Mouse (Mus musculus) MEL (cell line): ENCODE data around the gene Rab5b. TPM values are rescaled to one million over a fixed set of nuclear protein-coding genes. Genes with fewer than 3 reads are reported as not detected.
A peak's percentile ranks its signal among the peaks of the same experiment; 100 is the strongest.

Experiments used
- DNase-seq: peaks from one replicate; pipeline ENCODE4 v3.0.0; 2011; ENCODE audit warnings: low read depth, low spot score
- H3K27ac ChIP-seq: 2 replicates; pipeline ENCODE4 v1.5.1; 2012; ENCODE audit warnings: low read depth, mild to moderate bottlenecking, control low read depth, low read length, moderate library complexity; ENCODE audit not compliant: control insufficient read depth
- H3K27me3 ChIP-seq, 2 experiments: fragments of 150-350 bp in 1 of 2; sonication (generic) in 1 of 2; 2 replicates each; pipeline ENCODE4 v1.6.1; 2012; ENCODE audit warnings: low read length in 2 of 2, mild to moderate bottlenecking in 2 of 2, improper control_type of control experiment in 1 of 2, moderate library complexity in 1 of 2; ENCODE audit not compliant: insufficient read depth in 2 of 2, control insufficient read depth in 1 of 2
- H3K36me3 ChIP-seq, 2 experiments: 2 replicates each; pipeline ENCODE4 v1.6.1; 2012 to 2014; ENCODE audit warnings: low read length in 2 of 2, improper control_type of control experiment in 1 of 2, inconsistent platforms in 1 of 2, mild to moderate bottlenecking in 1 of 2; ENCODE audit not compliant: insufficient read depth in 2 of 2, control insufficient read depth in 1 of 2
- H3K4me1 ChIP-seq, 2 experiments: fragments of 150-350 bp in 1 of 2; sonication (generic) in 1 of 2; 2 replicates each; pipeline ENCODE4 v1.6.1; 2012; ENCODE audit warnings: low read length in 2 of 2, improper control_type of control experiment in 1 of 2, mild to moderate bottlenecking in 1 of 2; ENCODE audit not compliant: insufficient read depth in 2 of 2, control insufficient read depth in 1 of 2
- H3K4me3 ChIP-seq, 2 experiments: fragments of 150-350 bp in 1 of 2; sonication (generic) in 1 of 2; 2 replicates each; pipeline ENCODE4 v1.5.1; 2012; ENCODE audit warnings: low read depth in 2 of 2, low read length in 2 of 2, mild to moderate bottlenecking in 2 of 2, moderate library complexity in 2 of 2, control low read depth in 1 of 2, improper control_type of control experiment in 1 of 2; ENCODE audit not compliant: control insufficient read depth in 1 of 2, insufficient read depth in 1 of 2
- H3K79me2 ChIP-seq: 2 replicates; pipeline ENCODE4 v1.6.1; 2012; ENCODE audit warnings: mild to moderate bottlenecking, low read length, moderate library complexity; ENCODE audit not compliant: control insufficient read depth, poor library complexity, insufficient read depth
- H3K9ac ChIP-seq: 2 replicates; pipeline ENCODE4 v1.6.1; 2012; ENCODE audit warnings: low read depth, mild to moderate bottlenecking, control low read depth, low read length, moderate library complexity; ENCODE audit not compliant: control insufficient read depth, poor library complexity, severe bottlenecking
- H3K9me3 ChIP-seq: fragments of 150-350 bp; sonication (generic); replicated peaks from 2 replicates; pipeline ENCODE4 v1.6.1; 2012; ENCODE audit warnings: mild to moderate bottlenecking, low read length, improper control_type of control experiment, moderate library complexity; ENCODE audit not compliant: insufficient read depth
- CHD2 ChIP-seq: IDR thresholded peaks from 2 replicates; pipeline ENCODE4 v1.6.1; 2011; ENCODE audit warnings: low read length, improper control_type of control experiment
- CTCF ChIP-seq, 3 experiments: IDR thresholded peaks in 2 of 3; conservative IDR thresholded peaks in 1 of 3; 2 replicates each; pipeline ENCODE4 v1.5.1; 2011 to 2012; ENCODE audit warnings: low read length in 3 of 3, low read depth in 2 of 3, mild to moderate bottlenecking in 2 of 3, improper control_type of control experiment in 1 of 3, inconsistent platforms in 1 of 3, mixed read lengths in 1 of 3, moderate library complexity in 1 of 3; ENCODE audit not compliant: control insufficient read depth in 1 of 3, insufficient read depth in 1 of 3, poor library complexity in 1 of 3, severe bottlenecking in 1 of 3
- ELF1 ChIP-seq: IDR thresholded peaks from 2 replicates; pipeline ENCODE4 v1.6.1; 2014; ENCODE audit warnings: low read depth, mild to moderate bottlenecking, inconsistent platforms, low read length, improper control_type of control experiment, moderate library complexity
- HCFC1 ChIP-seq: IDR thresholded peaks from 2 replicates; pipeline ENCODE4 v1.6.1; 2012; ENCODE audit warnings: low read depth, mild to moderate bottlenecking, inconsistent platforms, low read length, improper control_type of control experiment, moderate library complexity
- JUND ChIP-seq: IDR thresholded peaks from 2 replicates; pipeline ENCODE4 v1.6.1; 2011; ENCODE audit warnings: low read depth, mild to moderate bottlenecking, improper control_type of control experiment, low read length
- MAFK ChIP-seq: IDR thresholded peaks from 2 replicates; pipeline ENCODE4 v1.6.1; 2011; ENCODE audit warnings: low read depth, mild to moderate bottlenecking, low read length, improper control_type of control experiment, borderline replicate concordance
- MAX ChIP-seq: IDR thresholded peaks from 2 replicates; pipeline ENCODE4 v1.6.1; 2011; ENCODE audit warnings: low read length, improper control_type of control experiment
- MEF2A ChIP-seq: IDR thresholded peaks from 2 replicates; pipeline ENCODE4 v1.6.1; 2014; ENCODE audit warnings: low read depth, mild to moderate bottlenecking, inconsistent platforms, low read length, improper control_type of control experiment; ENCODE audit not compliant: poor library complexity, insufficient replicate concordance, severe bottlenecking; ENCODE audit errors: extremely low read depth
- MYB ChIP-seq: IDR thresholded peaks from 2 replicates; pipeline ENCODE4 v1.6.1; 2011; ENCODE audit warnings: mild to moderate bottlenecking, low read depth, low read length, improper control_type of control experiment
- NELFE ChIP-seq: IDR thresholded peaks from 2 replicates; pipeline ENCODE4 v1.6.1; 2011; ENCODE audit warnings: low read depth, low read length, improper control_type of control experiment
- NRF1 ChIP-seq: IDR thresholded peaks from 2 replicates; pipeline ENCODE4 v1.6.1; 2014; ENCODE audit warnings: low read depth, mild to moderate bottlenecking, inconsistent platforms, low read length, improper control_type of control experiment, moderate library complexity; ENCODE audit not compliant: poor library complexity, insufficient read depth, severe bottlenecking
- RAD21 ChIP-seq: IDR thresholded peaks from 2 replicates; pipeline ENCODE4 v1.6.1; 2011; ENCODE audit warnings: mild to moderate bottlenecking, low read depth, low read length, improper control_type of control experiment
- SIN3A ChIP-seq: IDR thresholded peaks from 2 replicates; pipeline ENCODE4 v1.6.1; 2012; ENCODE audit warnings: low read length, improper control_type of control experiment, inconsistent platforms
- SMC3 ChIP-seq: IDR thresholded peaks from 2 replicates; pipeline ENCODE4 v1.6.1; 2011; ENCODE audit warnings: low read depth, low read length, improper control_type of control experiment
- TAL1 ChIP-seq: IDR thresholded peaks from 2 replicates; pipeline ENCODE4 v1.6.1; 2012; ENCODE audit warnings: mild to moderate bottlenecking, inconsistent platforms, low read length, moderate library complexity, mixed read lengths
- TCF12 ChIP-seq: IDR thresholded peaks from 2 replicates; pipeline ENCODE4 v1.6.1; 2014; ENCODE audit warnings: low read depth, mild to moderate bottlenecking, inconsistent platforms, low read length, improper control_type of control experiment, moderate library complexity
- UBTF ChIP-seq: IDR thresholded peaks from 2 replicates; pipeline ENCODE4 v1.6.1; 2012; ENCODE audit warnings: low read depth, mild to moderate bottlenecking, inconsistent platforms, low read length, improper control_type of control experiment, moderate library complexity, borderline replicate concordance; ENCODE audit not compliant: insufficient read depth
- USF1 ChIP-seq: IDR thresholded peaks from 2 replicates; pipeline ENCODE4 v1.6.1; 2014; ENCODE audit warnings: low read depth, mild to moderate bottlenecking, inconsistent platforms, low read length, improper control_type of control experiment, moderate library complexity
- USF2 ChIP-seq, 2 experiments: IDR thresholded peaks; 2 replicates each; pipeline ENCODE4 v1.6.1; 2011 to 2012; ENCODE audit warnings: improper control_type of control experiment in 2 of 2, low read length in 2 of 2, borderline replicate concordance in 1 of 2, inconsistent platforms in 1 of 2, low read depth in 1 of 2, mild to moderate bottlenecking in 1 of 2; ENCODE audit not compliant: insufficient read depth in 1 of 2
- ZKSCAN1 ChIP-seq: IDR thresholded peaks from 2 replicates; pipeline ENCODE4 v1.6.1; 2012; ENCODE audit warnings: low read depth, mild to moderate bottlenecking, inconsistent platforms, low read length, improper control_type of control experiment, moderate library complexity
- ZNF384 ChIP-seq: IDR thresholded peaks from 2 replicates; pipeline ENCODE4 v1.6.1; 2012; ENCODE audit warnings: low read depth, mild to moderate bottlenecking, inconsistent platforms, low read length, improper control_type of control experiment
- polyA plus RNA-seq, 2 experiments: library from polyadenylated mRNA; stranded (reverse) in 1 of 2; unstranded in 1 of 2; fragments of >175 nt in 1 of 2; fragments of >200 nt in 1 of 2; gene quantifications; 2 replicates each; pipeline versions ENCODE4 v1.2.1 to v1.2.4; 2012; ENCODE audit warnings: low replicate concordance in 2 of 2, low read depth in 1 of 2; ENCODE audit not compliant: insufficient read length in 2 of 2, insufficient read depth in 1 of 2, missing spikeins in 1 of 2
- total RNA-seq: library from RNA; depleted of rRNA; stranded (reverse); fragments of 300-350 nt; gene quantifications from 2 replicates; pipeline ENCODE4 v1.2.3, GENCODE M21; 2012

Gene Rab5b
- total and polyA plus RNA-seq, 3 experiments = 18.7 to 45.7 (median 23.3) TPM

- H3K9ac ChIP-seq = no peak overlapping the region
- peak; percentile 44 for DNase-seq
- H3K27me3 ChIP-seq = peaks cover 11 to 30% of the 10 kb centered on the region in 2 experiments
- H3K4me3 ChIP-seq = no peak overlapping the region
- H3K79me2 ChIP-seq = no peaks in the 10 kb centered on the region
- no peak for TF ChIP-seq RAD21
- no peak for TF ChIP-seq CTCF (IDR thresholded peaks at IDR 0.05 in 2 of 3, conservative IDR thresholded peaks at IDR 0.05 in 1 of 3; ENCODE audit: control insufficient read depth in 1 of 3, insufficient read depth in 1 of 3, low read depth in 2 of 3, low read length in 3 of 3, poor library complexity in 1 of 3, severe bottlenecking in 1 of 3)
- TF ChIP-seq SMC3 = no peak
- peak; percentile 33; the same call in 1 of the 2 replicates for TF ChIP-seq SIN3A
- TF ChIP-seq USF2 (IDR thresholded peaks at IDR 0.05; ENCODE audit: borderline replicate concordance in 1 of 2, insufficient read depth in 1 of 2, low read depth in 1 of 2, low read length in 2 of 2) = no peak
- no peak for TF ChIP-seq ZKSCAN1
- no peak for TF ChIP-seq NRF1
- TF ChIP-seq, all 39 proteins: peak for 1
- no peaks in the 10 kb centered on the region for H3K9me3 ChIP-seq
- no peak overlapping the region for H3K27ac ChIP-seq
- H3K36me3 ChIP-seq = peaks cover 0 to 3% of the 10 kb centered on the region in 2 experiments; a peak in 1 of 4 replicates
- peaks cover 0 to 2% of the 10 kb centered on the region in 2 experiments; a peak in 1 of 4 replicates for H3K4me1 ChIP-seq
Measured at GRCm38 (mm10) chr10:128655254-128655653, 40.8 kb downstream of the Rab5b start.

- peaks cover 0 to 2% of the 10 kb centered on the region in 2 experiments; a peak in 1 of 4 replicates for H3K4me1 ChIP-seq
- H3K9me3 ChIP-seq = no peaks in the 10 kb centered on the region
- peaks cover 9 to 40% of the 10 kb centered on the region in 2 experiments for H3K27me3 ChIP-seq
- H3K4me3 ChIP-seq = no peak overlapping the region
- no peak overlapping the region for H3K9ac ChIP-seq
- H3K36me3 ChIP-seq = peaks cover 0 to 3% of the 10 kb centered on the region in 2 experiments; a peak in 1 of 4 replicates
- H3K27ac ChIP-seq = no peak overlapping the region
- no peaks in the 10 kb centered on the region for H3K79me2 ChIP-seq
- no peak for DNase-seq
- TF ChIP-seq ELF1 (no peak), UBTF (no peak), TAL1 (no peak), MEF2A (no peak), USF2 (IDR thresholded peaks at IDR 0.05; ENCODE audit: borderline replicate concordance in 1 of 2, insufficient read depth in 1 of 2, low read depth in 1 of 2, low read length in 2 of 2) (no peak), HCFC1 (no peak), MYB (no peak), SMC3 (no peak), SIN3A (no peak), CHD2 (no peak), ZNF384 (no peak), TCF12 (no peak), JUND (no peak), USF1 (no peak), MAFK (no peak), ZKSCAN1 (no peak), MAX (no peak), NELFE (no peak)
Measured at GRCm38 (mm10) chr10:128653866-128654265, 42.2 kb downstream of the Rab5b start.
